Mouse (Mus musculus) bone marrow, adult 2 months (tissue): Measurements from ENCODE around the gene Kctd18.

ENCODE experiments used
- CTCF ChIP-seq: fragments of 200-500 bp; IDR thresholded peaks from 2 replicates; pipeline ENCODE4 v1.5.1; 2011; ENCODE audit warnings: low read length, control low read depth; ENCODE audit not compliant: control insufficient read depth, insufficient read depth
- POLR2A ChIP-seq: fragments of 200-500 bp; IDR thresholded peaks from 2 replicates; pipeline ENCODE4 v1.6.1; 2011; ENCODE audit warnings: low read depth, mild to moderate bottlenecking, control low read depth, low read length, borderline replicate concordance; ENCODE audit not compliant: control insufficient read depth

DNA sequence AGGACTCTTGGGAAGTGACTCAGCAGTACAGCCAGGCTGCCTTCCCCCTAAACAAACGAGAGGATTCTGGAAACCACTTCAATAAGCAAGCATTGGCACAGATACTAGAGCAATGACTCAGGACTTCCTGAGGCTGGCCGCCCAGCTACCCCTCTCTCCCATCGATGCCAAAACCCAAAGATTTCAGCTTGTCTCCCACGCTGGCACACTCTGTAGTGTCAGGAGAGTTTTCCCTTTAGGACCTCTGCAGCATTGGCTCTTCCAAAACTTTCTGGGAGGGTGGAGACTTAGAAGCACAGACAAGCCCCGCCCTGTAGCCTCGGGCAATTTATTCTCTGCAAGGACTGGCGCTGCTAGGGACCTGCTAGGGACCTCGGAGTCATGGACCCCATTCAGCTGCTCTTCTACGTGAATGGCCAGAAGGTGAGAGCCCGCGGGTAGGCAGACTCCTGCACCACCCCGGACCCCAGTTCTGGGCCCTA is 10.9 kb upstream of the Kctd18 start, which contains the start of gene Aox1:
- TF ChIP-seq POLR2A: no peak
- TF ChIP-seq CTCF: no peak
